Mouse (Mus musculus) cortical plate, adult 2 months (tissue): Measurements from ENCODE around the gene Lrp6.

Source experiments
- CTCF ChIP-seq: fragments of 200-500 bp; IDR thresholded peaks from 2 replicates; pipeline ENCODE4 v1.5.1; 2011; ENCODE audit warnings: mild to moderate bottlenecking, control low read depth, low read length; ENCODE audit not compliant: insufficient read depth; ENCODE audit errors: extremely low read depth
- POLR2A ChIP-seq: fragments of 200-500 bp; IDR thresholded peaks from 2 replicates; pipeline ENCODE4 v1.6.1; 2011; ENCODE audit warnings: mild to moderate bottlenecking, low read length, control low read depth; ENCODE audit not compliant: insufficient read depth; ENCODE audit errors: extremely low read depth

GRCm38 (mm10) chr6:134554230-134554629, 12.5 kb downstream of the Lrp6 start:
- TF ChIP-seq CTCF, result no peak
- TF ChIP-seq POLR2A, result no peak
